Mouse (Mus musculus) hindbrain, embryonic 16.5 days (tissue): Measurements from ENCODE around the gene Zkscan8. TPM values are rescaled to one million over a fixed set of nuclear protein-coding genes. Genes with fewer than 3 reads are reported as not detected.

Source experiments
- polyA plus RNA-seq: library from polyadenylated mRNA; unstranded; fragments of >200 nt; fragmentation: Nextera tagmentation; extraction: Ambion mirVana; gene quantifications from 2 replicates; pipeline ENCODE4 v1.2.1, GENCODE M21; 2015

Gene Zkscan8
- polyA plus RNA-seq, 1 experiment from 2014 or later: 4.3 TPM

Other genes with a start within 250 kb of the Zkscan8 start
- gene Gpx5, start 238.4 kb downstream of the Zkscan8 start, polyA plus RNA-seq: not detected in 2 replicates
- gene Gpx6, start 219.0 kb downstream of the Zkscan8 start, polyA plus RNA-seq: 0.26 and 0.64 TPM in 2 replicates
- not detected in 2 replicates for gene Olfr1367, start 184.2 kb downstream of the Zkscan8 start, polyA plus RNA-seq
- 10.1 and 12.0 TPM in 2 replicates for gene Zscan12, start 168.3 kb downstream of the Zkscan8 start, polyA plus RNA-seq
- 60.5 and 63.0 TPM in 2 replicates for gene Zkscan3, start 128.4 kb downstream of the Zkscan8 start, polyA plus RNA-seq
- gene Pgbd1, start 90.1 kb downstream of the Zkscan8 start, polyA plus RNA-seq: 2.8 and 3.5 TPM in 2 replicates
- gene Zscan26, start 77.4 kb downstream of the Zkscan8 start, polyA plus RNA-seq: 17.6 and 20.6 TPM in 2 replicates
- gene Nkapl, start 62.6 kb downstream of the Zkscan8 start, polyA plus RNA-seq: 2.5 and 3.2 TPM in 2 replicates
- gene Zkscan4, start 52.2 kb downstream of the Zkscan8 start, polyA plus RNA-seq: 10.8 and 11.3 TPM in 2 replicates
- not detected in 2 replicates for gene Gm10065, start 51.7 kb downstream of the Zkscan8 start, polyA plus RNA-seq
- 0.64 and 2.0 TPM in 2 replicates for gene AK157302, start 35.9 kb downstream of the Zkscan8 start, polyA plus RNA-seq
- 6.5 and 23.7 TPM in 2 replicates for gene Gm11273, start 29.7 kb downstream of the Zkscan8 start, polyA plus RNA-seq
- gene Olfr1366, start 11.7 kb upstream of the Zkscan8 start, polyA plus RNA-seq: 0.11 and 0.13 TPM in 2 replicates
- gene Olfr1535, start 28.8 kb upstream of the Zkscan8 start, polyA plus RNA-seq: 0.05 and 0.09 TPM in 2 replicates
- gene Olfr1364, start 50.6 kb upstream of the Zkscan8 start, polyA plus RNA-seq: not detected in 2 replicates
- gene Olfr1362, start 82.9 kb upstream of the Zkscan8 start, polyA plus RNA-seq: not detected in 2 replicates
- gene Olfr11, start 111.4 kb upstream of the Zkscan8 start, polyA plus RNA-seq: 0.05 TPM in 1 of 2 replicates, not detected in the other
- not detected in 2 replicates for gene Olfr1361, start 132.3 kb upstream of the Zkscan8 start, polyA plus RNA-seq
- gene Olfr1360, start 146.3 kb upstream of the Zkscan8 start, polyA plus RNA-seq: not detected in 2 replicates
- not detected in 2 replicates for gene Olfr1359, start 167.0 kb upstream of the Zkscan8 start, polyA plus RNA-seq
- not detected in 2 replicates for gene Hist1h2bl, start 185.0 kb upstream of the Zkscan8 start, polyA plus RNA-seq
- 5.1 and 6.5 TPM in 2 replicates for gene Hist1h2ai, start 185.3 kb upstream of the Zkscan8 start, polyA plus RNA-seq
- 0.98 TPM in 1 of 2 replicates, not detected in the other for gene Hist1h3h, start 186.5 kb upstream of the Zkscan8 start, polyA plus RNA-seq
- gene Hist1h2bm, start 190.9 kb upstream of the Zkscan8 start, polyA plus RNA-seq: 0.50 and 1.2 TPM in 2 replicates
- 0.35 and 0.55 TPM in 2 replicates for gene Hist1h4j, start 203.9 kb upstream of the Zkscan8 start, polyA plus RNA-seq
- gene Hist1h4k, start 219.4 kb upstream of the Zkscan8 start, polyA plus RNA-seq: not detected in 2 replicates
- gene Hist1h2ak, start 222.7 kb upstream of the Zkscan8 start, polyA plus RNA-seq: 3.3 and 4.8 TPM in 2 replicates
- not detected in 2 replicates for gene Hist1h2bn, start 223.0 kb upstream of the Zkscan8 start, polyA plus RNA-seq
- 2.7 and 3.1 TPM in 2 replicates for gene Hist1h1b, start 249.5 kb upstream of the Zkscan8 start, polyA plus RNA-seq